29 mouse cellular contexts compared by ENCODE assay signal in genomic region chr13:72100741-72101140, GRCm38 (mm10).
DNase-seq lines count a peak whose midpoint lies in the region; ATAC-seq and TF ChIP-seq lines count a peak whose summit lies in the region.
"Had no signal": no experiment of that assay in that cellular context is flagged by ENCODE, and none has a peak within 500 bp of the region (broad histone marks: within the 10 kb centered on the region; RNA-seq: fewer than 3 reads in every experiment).

No protein-coding gene starts in this region.

- no peaks in the 10 kb centered on the region for H3K27me3 ChIP-seq in lung, postnatal 0 days (replicated peaks; ENCODE audit: insufficient read depth, low read length)
- H3K27me3 ChIP-seq: intestine, embryonic 15.5 days; limb, embryonic 15.5 days; liver, embryonic 13.5 days had no signal

- ATAC-seq in lung, postnatal 0 days, result no peak
- ATAC-seq: CD4-positive, CD25-positive, alpha-beta regulatory T cell, adult 4 months; forebrain, embryonic 16.5 days; hindbrain, embryonic 16.5 days; intestine, embryonic 15.5 days had no signal

- H3K9ac ChIP-seq in lung, postnatal 0 days (replicated peaks; ENCODE audit: low read depth), result no peak overlapping the region
- H3K9ac ChIP-seq: intestine, embryonic 15.5 days; limb, embryonic 15.5 days; liver, embryonic 13.5 days had no signal

- no peaks in the 10 kb centered on the region for H3K36me3 ChIP-seq in lung, postnatal 0 days (ENCODE audit: insufficient read depth, low read length)
- H3K36me3 ChIP-seq: forebrain, embryonic 10.5 days; hindbrain, embryonic 10.5 days; intestine, embryonic 15.5 days; limb, embryonic 10.5 days; limb, embryonic 15.5 days; liver, embryonic 13.5 days had no signal

- H3K9me3 ChIP-seq in lung, postnatal 0 days (ENCODE audit: low read length), result no peaks in the 10 kb centered on the region
- H3K9me3 ChIP-seq: forebrain, embryonic 10.5 days; hindbrain, embryonic 10.5 days; intestine, embryonic 15.5 days; limb, embryonic 10.5 days; limb, embryonic 15.5 days; liver, embryonic 13.5 days had no signal

- H3K4me3 ChIP-seq in lung, postnatal 0 days (ENCODE audit: low read depth, low read length), result no peak overlapping the region
- H3K4me3 ChIP-seq: forebrain, embryonic 10.5 days; gastrocnemius, adult 2 months; hindbrain, embryonic 10.5 days; intestine, embryonic 15.5 days; limb, embryonic 10.5 days; limb, embryonic 15.5 days; liver, embryonic 13.5 days had no signal

- no peak for TF ChIP-seq EP300 in lung, postnatal 0 days (IDR thresholded peaks at IDR 0.05)

- TF ChIP-seq CTCF in lung, postnatal 0 days (IDR thresholded peaks at IDR 0.05), result no peak

- 68% methylated on average over 5 of the region's 5 CpGs for WGBS in lung, postnatal 0 days

- DNase-seq in adrenal gland, postnatal 10 days, result peak; percentile 6
- DNase-seq in adrenal gland, postnatal 25 days, result no peak
- peak; percentile 21 for DNase-seq in lung, postnatal 0 days (ENCODE audit: low spot score)
- no peak for DNase-seq in lung, postnatal 25 days (ENCODE audit: low spot score)
- peak; percentile 16 for DNase-seq in NIH3T3 (ENCODE audit: low read depth)
- DNase-seq in fat pad, adult 2 months (ENCODE audit: extremely low read depth, low read depth, low spot score), result peak; percentile 81
- DNase-seq in right cerebral cortex, postnatal 25 days, result no peak
- no peak for DNase-seq in kidney, postnatal 25 days
- DNase-seq: cerebellum, adult 18-20 months; cerebellum, postnatal 25 days; gastrocnemius, adult 2 months; gastrocnemius, postnatal 36 days; heart, postnatal 14 days; kidney, adult 2 months; kidney, postnatal 4 days; layer of hippocampus, postnatal 36 days; liver, embryonic 13.5 days; lung, postnatal 10 days; right cerebral cortex, postnatal 14 days; thymus, postnatal 25 days had no signal

- no peak overlapping the region for H3K4me2 ChIP-seq in lung, postnatal 0 days (replicated peaks; ENCODE audit: low read depth, low read length)
- H3K4me2 ChIP-seq: intestine, embryonic 15.5 days; limb, embryonic 15.5 days; liver, embryonic 13.5 days; midbrain, embryonic 11.5 days had no signal

- no peaks in the 10 kb centered on the region for H3K4me1 ChIP-seq in lung, postnatal 0 days (ENCODE audit: insufficient read depth, low read depth, low read length)
- H3K4me1 ChIP-seq: forebrain, embryonic 10.5 days; hindbrain, embryonic 10.5 days; intestine, embryonic 15.5 days; limb, embryonic 10.5 days; limb, embryonic 15.5 days; liver, embryonic 13.5 days had no signal

- H3K27ac ChIP-seq in lung, postnatal 0 days (ENCODE audit: low read length), result no peak overlapping the region
- H3K27ac ChIP-seq: forebrain, embryonic 10.5 days; gastrocnemius, adult 2 months; hindbrain, embryonic 10.5 days; intestine, embryonic 15.5 days; limb, embryonic 10.5 days; limb, embryonic 15.5 days; liver, embryonic 13.5 days had no signal

Comparison
In these comparisons a context has a peak if more than half of its experiments do, and no peak if none do; other contexts are left out.
1. DNase-seq: peak in adrenal gland, postnatal 10 days (single experiment), lung, postnatal 0 days (single experiment), NIH3T3 (single experiment) and fat pad, adult 2 months (single experiment); none in adrenal gland, postnatal 25 days (single experiment), lung, postnatal 25 days (single experiment), right cerebral cortex, postnatal 25 days (single experiment) and kidney, postnatal 25 days (0 of 2).